Mouse (Mus musculus) right cerebral cortex, adult 18-20 months (tissue): ENCODE data around the gene Nectin2.

Experiments used
- DNase-seq: peaks from one replicate; pipeline ENCODE4 v3.0.0; 2022; ENCODE audit warnings: mixed read lengths

Gene Nectin2

DNA sequence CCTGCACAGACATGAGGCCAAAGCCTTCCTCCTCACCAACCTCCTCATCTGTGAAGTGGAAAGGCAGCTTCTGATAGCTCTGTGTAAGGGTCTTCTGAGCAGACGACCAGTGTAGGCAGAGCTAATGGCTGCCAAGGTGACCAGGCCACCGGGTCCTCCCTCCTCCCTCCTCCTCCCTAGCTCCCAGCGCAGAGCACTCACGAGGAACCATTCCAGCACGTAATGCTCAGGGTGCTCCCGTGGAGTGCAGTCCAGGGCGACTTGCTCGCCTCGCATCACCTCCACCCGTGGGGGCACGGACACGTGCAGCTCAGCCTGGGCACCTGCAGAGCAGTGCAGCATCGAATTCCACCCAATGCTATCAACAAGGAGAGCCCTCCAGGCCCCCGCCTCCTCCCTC, 18.0 kb upstream of the Nectin2 start:
- no peak for DNase-seq

DNA sequence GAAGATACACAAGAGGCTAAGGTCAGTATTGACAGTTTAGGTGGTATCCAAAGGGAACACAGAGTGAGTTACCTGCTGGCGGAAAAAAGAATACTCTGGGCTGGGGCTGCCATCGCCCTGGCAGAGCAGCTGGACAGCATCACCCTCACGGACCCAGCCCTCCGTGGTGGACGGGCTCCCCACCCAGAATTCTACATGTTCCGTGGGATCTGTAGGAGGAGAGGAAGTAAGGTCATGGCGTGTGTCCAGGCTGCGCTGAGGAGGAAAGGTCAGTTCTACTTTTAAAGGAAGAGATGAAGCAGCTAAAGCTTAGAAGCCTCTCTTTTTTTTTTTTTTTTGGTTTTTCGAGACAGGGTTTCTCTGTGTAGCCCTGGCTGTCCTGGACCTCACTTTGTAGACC, 14.3 kb upstream of the Nectin2 start:
- no peak for DNase-seq

DNA sequence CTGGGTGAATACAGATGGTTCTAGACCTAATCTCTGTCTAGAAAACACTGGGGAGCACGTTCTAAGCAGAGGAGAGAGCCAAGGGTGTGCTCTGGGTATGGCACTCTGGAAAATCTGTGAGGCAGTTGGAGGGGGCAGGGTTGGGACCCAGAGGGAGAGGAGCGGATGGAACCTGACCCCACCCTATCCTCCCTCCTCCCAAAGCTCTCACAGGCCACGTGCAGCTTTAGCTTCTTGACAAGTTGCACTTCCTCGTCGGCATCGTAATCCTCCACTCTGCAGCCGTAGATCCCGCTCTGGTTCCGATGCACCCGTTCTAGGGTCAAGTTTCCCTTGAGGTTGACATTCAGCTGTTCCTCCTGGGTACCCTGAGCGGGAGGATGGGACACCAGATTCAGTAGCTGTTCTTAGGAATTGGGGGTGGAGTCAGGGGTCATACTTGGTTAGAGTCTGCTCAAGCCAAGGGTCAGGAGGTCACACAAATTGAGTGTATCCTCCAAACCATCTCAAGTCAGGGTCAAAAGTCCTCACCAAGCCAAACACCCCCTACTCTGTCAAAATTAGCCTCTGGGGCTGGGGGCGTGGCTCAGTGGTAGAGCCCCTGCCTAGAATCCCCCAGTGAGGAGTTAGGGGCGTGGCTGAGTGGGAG, 13.7 kb upstream of the Nectin2 start:
- no peak for DNase-seq

DNA sequence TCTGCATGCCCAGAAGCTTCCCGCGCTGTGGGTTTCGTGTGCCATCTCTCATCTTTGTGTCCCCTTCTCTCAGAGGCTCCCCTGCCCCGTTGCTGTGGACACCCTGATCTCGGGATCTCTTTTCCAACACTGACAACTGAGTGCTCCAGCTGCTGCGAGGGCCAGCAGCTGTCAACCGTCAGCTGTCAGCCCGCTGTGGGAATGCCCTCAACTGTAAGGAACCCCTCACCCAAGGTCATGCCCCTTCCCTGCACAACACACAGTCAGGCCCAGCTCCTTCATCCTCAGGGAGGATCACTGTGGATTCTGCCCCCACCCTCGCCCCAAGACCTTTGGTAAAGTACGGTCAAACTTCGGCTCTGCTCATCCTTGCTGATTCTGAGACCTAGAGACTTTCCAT, 12.0 kb upstream of the Nectin2 start:
- no peak for DNase-seq

DNA sequence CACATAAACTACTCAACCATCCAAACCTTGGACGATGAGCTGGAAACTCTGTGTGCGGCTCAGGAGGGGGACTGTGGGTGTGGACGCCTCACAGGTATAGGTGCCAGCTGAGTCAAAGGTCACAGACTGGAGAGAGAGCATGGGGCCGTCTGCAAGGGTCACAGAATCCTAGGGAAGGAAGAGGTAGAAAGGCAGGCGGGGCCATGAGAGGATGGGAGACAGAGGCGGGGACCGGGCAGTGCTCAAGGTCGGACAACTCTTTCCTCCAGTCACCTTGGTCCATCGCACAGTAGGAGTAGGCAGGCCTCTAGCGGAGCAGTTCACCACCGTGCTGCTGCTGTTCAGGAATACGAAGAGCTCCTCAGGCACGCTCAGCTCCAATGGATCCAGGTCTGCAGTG, 9.7 kb upstream of the Nectin2 start:
- DNase-seq = no peak

DNA sequence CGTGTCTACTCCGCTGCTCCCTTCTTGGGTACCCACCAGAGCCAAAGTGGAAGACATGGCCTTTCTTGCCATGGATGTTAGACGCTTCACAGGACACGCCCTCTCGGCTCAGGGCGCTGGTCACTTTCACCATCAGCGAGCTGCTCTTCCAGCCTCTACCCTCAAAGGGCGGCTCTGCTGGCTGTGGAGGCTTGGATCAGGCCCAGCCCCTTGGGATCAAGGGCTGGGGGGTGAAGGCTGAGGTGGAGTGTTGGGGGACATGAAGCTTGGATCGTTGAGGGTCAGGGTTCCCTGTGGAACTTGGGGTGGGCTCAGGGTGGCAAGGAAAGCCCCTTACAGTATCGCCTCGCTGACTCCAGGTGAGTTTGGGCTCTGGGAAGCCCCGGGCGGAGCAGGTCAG, 8.3 kb upstream of the Nectin2 start:
- DNase-seq = no peak

DNA sequence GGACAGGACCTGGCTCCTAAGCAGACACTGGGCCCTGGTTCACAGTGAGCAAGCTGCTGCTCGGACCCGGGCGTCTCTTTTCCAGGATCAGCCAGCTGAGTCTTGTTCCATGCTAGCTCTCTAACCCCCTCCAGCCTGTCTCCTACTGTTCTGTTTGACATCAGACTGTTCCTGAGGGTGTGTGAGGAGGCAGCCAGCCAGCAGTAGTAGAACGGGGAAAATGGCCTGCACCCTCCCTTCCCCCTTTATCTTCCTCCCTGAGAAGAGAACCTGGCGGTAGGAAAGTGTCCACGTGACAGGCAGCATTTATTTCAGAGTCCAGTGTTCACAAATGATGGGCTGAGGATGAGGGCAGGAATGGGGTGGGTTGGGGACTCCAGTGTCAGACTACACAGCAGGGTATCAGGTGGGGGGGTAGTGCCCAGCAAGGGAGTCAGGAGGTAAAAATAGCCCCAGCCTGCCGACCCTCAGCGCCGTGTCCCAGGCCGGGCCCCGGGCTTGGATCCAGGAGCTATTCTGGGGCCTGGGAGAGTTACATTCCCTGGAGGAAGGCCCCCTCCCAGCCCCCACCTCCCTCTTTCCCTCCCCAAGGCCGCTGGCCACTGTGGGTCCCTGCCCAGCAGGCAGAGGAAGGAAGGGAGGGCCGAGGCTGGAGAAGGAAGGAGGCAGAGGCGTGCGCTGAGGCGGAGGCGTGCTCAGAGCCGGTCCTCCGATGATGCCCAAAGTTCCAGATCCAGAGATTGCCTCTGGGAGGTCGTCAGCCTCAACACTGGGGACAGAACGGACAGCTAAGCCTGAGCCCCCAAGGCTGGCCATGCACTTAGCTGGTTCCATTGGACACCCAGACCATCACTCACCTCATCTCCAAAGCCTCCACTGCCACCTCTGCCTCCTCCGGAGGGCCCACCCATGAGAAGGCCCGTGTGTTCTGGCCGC, 5.8 kb upstream of the Nectin2 start:
- DNase-seq = no peak

DNA sequence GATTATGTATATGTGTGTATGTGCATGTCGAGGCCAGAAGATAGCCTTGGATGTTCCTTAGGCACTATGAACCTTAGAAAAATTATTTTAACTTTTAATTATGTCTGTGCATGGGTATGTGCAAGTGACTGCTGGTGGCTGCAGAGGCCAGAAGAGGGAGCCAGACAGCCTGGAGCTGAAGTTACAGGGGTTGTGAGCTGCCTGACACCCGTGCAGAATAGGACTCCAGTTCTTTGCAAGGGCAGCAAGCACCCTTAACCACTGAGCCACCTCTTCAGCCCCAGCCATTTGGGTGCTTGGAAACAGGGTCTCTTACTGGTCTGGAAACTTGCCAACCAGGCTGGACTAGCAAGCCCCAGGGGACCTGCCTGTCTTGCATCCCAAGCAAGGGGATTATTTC, 4.7 kb upstream of the Nectin2 start:
- no peak for DNase-seq

DNA sequence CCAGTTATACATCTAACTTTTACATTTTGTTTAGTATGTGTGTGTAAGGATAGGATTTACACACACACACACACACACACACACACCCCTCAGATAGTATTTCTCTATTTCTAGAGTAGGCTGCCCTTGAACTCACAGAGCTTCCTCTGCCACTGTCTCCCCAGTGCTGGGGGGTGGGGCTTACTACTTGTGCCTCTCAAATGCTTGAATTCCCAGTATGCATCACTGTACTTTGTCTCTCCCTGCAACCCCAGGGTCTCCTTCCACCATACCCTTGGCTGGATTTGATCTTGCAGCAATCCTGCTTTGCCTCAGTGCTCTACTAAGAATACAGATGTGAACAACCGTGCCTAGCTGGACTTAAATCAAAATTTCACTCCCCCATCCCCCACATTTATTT, 3.8 kb upstream of the Nectin2 start:
- no peak for DNase-seq

DNA sequence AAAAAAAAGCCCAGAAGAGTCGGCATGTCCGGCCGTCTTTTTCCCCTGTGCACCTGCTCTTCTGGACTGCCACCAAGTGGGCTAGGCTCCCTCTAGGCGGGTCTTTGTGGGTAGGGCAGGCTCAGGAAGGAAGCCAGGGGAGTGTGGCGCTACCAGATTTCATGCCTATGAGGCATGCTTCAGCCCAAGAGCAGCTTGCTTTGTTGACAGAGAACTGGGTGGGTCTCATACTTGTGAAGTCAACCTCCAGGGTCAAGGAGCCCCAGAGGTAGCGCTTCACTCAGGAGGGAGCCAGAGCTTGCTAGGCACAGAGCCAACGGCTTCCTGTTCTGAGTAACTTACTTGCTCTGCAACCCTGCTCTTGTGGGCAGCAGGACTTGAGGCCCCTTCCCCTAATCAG, 3.3 kb upstream of the Nectin2 start:
- no peak for DNase-seq

DNA sequence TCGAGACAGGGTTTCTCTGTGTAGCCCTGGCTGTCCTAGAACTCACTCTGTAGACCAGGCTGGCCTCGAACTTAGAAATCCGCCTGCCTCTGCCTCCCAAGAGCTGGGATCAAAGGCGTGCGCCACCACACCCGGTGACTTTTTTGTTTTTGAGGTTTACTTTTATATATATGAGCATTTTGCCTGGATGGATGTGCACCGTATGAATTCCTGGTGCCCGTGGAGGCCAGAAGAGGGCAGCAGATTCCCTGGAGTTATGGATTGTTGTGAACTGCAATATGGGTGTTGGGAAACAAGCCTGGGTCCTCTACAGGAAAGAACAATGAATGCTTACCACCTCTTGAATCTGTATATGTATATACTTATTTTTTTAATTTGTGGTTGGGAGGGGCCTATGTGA, 2.4 kb upstream of the Nectin2 start:
- DNase-seq = no peak

DNA sequence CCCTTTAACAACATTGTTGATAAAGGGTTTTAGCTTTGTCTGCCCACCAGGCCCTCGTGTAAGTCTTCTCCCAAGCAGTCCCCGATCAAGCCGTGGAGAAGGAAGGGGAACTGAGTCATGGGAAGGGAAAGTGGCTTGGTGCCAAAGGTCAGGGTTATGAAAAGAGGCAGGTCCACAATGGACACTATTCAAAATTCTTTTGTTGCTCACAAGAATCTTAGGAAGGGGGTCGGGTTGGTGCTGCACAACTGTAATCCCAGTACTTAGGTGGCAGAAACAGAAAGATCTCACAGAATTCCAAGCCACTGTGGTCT, 744 bp upstream of the Nectin2 start:
- DNase-seq = no peak

DNA sequence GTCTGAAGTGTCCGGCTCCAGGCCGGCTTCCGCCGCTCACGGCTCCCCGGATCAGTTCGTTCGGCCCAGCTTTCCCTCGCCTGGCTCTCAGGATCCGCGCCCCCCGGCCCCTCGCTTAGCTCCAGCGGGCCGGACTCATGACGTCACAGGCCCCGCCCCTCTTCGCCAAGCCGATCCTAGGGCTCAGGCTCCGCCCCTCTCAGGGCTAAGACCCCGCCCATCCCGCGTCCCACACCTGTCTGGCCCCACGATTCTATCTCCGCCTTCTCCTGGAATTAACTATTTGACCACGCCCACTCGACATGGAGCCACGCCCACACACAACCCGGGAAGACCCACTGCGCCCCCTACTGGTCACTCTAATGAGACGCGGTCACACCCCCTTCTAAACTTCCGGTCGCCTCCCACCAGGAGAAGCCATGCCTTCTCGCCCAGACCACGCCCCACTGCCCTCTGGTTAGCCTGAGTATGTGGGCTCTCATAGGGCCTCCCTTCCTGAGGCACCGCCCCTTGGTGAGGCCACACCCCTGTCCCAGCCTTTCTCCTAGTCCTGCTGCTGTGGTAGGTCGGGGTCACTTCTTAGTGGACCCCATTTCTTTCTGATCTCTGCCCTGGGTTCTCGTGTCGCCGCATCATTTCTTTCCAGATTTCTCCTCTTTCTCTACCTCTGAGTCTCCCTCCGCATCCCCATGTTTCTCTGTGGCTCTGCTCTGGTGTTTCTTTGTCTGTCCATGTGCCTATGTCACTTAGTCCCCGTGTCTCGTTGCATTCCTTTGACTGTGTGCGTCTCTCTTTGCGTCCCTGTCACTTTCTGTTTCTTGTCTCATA, 680 bp downstream of the Nectin2 start:
- DNase-seq = peak; percentile 88

DNA sequence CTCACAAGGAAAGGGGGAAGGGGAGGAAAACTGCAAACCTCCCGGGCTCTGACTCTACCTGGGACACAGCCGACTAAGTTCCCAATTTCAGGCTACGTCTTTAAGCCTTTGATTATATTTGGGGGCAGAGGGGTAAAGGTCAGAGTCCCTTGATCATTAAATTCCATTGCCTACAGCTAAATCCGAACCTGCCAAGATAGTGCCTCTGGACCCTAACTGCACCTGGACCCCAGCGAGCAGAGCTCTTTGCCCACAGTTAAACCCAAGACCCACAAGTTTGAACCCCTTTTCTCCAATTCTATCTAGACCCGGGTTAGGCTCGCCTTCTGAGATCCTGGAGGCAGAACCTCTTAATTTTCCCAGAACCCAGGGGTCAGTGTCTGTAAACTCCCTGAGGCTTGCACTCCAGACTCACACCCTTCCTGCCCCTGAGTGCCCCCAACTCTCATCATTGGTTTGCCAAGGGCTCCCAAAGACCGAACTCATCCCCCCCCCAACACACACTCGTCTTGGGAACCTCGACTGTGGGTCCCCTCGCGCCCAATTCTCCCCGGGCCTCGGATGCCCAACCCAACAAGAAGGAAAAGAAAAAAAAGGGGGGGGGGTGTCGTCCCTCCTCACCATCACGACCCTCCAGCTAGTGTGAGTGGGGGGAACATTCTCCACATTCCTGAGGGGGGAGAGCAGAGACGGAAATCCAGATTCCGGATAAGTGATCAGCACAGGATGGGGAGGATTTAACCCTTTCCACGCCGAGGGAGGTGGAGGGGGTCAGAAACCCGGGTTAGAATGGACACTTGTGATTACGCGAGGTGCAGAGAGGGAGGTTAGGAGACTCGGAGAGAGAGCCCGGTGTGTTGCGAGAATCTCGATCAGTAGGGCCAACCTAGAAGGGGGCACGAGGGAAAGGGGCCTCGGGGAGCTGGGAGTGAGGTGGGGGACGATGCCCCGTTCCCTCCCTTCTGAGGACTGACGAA, 1.8 kb downstream of the Nectin2 start:
- no peak for DNase-seq

DNA sequence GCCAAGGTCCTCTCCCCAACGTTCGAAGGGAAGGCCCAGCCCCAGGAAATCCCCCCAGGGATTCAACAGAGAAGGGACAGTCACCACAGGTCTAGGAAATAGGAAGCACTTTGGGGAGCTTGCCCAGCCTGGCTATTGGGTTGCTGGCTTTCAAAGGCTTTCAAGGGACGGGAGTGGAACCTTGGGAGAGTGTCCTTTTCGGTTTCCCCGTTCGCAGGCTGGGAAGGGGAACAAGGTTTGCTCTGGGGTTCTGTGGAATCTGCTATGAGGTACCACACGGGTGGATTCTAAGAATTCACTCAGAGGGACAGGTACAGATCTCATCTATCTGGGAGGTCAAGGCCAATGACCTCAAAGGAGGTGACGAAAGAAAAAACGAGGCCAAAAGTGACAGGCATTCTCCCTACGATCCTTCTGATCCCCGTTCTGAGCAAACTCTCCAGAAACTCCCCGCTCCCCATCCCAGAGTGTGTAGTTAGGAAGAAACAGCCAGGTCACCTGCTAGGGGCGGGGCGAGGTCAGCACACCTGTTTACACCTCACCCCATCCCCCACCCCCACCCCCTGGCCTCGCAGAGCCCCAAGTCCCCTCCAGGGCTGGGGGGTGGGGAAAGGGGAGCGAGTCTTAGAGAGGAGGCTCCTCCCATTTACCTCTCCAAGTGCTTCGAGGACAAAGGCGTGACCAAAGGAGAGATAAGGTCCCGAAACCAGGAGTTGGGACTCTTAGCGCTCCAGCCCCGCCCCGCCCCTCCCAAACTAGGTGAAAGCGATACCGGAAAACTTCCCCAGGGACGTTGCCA, 2.7 kb downstream of the Nectin2 start:
- no peak for DNase-seq

DNA sequence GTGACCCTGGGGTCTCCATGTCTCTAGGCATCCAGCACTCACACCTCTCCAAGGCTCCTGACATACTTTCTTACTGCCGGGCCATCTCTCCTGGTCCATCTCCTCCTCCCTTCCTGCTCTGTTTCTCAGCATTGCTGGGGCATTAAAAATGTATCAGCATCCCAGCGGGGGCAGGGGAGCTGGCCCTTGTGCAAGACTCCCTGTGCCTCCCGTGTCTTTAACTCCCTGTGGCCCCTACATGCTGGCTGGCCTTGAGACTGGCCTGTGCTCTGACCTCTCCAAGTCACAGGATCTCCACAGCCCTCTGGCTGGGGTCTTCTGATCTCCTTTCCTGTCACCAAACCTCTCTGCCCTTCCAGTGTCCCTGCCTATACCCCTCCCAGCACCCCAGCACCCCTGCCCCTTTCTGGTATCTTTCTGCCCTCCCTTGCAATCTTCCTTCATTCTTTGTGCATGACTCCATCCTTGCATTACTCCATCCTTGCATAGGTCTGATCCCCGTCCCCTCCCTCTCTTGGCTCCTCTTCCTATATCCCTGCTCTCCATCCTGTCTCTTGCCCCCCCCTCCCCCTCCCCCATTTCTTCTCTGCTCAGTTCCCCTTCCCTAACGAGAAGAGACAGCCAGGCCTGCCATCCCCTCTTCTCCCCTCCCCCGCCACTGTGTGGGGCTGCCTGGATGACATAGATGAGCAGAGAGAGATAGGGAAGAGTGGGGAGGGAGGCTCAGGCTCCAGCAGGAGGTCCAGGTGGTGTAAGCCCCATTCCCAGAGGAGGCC, 3.7 kb downstream of the Nectin2 start:
- no peak for DNase-seq

DNA sequence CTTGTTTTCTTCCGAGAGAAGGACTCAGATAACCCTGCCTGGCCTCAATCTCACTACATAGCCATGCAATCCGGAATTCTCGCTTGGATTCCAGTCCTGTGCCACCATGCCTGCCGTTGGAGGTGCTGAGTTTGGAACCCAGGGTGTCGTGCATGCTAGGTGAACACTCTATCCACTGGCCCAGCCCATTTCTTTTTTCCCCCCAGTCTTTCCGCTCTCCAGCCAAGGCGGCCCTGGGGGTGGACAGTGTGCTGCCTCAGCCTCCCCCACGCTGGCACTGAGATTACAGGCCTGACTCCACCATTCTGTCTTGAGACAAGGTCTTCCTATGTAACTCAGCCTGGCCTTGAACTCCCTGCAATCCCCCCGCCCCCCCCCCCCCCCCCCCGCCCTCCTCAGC, 4.3 kb downstream of the Nectin2 start:
- DNase-seq = no peak

DNA sequence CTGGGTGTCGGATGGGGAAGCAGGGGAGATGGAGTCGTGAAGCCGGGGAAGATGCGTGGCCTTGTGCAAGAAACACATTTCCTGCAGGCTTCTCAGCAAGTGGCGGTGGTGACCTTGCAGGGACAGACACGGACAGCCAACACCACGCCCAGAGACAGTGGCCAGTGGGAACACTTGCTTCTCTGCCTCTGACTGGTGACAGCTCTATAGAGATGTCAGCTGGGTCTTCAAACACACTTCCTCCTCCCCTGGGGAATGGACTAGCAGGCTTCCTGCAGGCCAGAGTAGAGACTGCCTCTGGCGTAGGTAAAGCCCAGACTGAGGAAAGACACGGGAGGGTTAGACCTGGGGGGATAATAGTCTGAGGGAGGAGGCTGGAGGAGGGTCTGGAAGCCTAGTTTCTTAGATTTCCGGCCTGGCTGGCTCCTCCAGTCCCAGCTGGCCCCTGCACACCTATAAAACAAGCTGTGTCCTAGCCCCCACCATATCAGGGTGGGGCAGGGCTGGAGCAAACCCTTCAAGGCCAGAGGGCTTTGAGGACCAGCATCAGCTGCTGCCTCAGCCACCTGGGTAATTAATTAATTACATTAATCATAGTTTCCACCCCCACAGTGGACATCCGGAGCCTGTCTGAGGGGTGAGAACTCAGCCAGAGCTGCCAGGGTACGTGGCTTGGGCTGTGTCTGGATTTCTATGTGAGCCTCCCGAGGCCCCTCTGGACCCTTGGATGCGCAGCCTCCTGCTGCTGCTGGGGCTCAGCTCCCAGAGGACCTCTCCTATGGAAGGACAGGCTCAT, 5.5 kb downstream of the Nectin2 start:
- DNase-seq = no peak

DNA sequence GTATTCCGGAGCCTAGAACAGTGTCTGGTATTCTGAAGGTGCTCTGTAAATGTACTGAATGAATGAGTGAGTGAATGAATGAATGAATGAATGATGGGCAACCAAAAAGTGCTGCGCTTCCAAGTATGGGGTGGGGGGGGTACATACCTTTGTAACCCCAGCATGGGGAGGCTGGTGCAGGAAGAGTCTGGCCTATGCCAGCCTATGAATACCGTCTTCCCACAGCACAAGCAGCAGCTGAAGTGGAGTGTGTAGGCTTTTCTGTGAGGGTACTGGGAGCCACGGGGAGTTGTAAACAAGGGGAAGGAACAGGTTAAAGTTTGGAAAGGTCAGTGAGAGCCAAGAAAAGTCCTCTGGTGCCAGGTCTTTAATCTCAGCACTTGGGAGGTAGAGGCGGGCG, 6.5 kb downstream of the Nectin2 start:
- no peak for DNase-seq

DNA sequence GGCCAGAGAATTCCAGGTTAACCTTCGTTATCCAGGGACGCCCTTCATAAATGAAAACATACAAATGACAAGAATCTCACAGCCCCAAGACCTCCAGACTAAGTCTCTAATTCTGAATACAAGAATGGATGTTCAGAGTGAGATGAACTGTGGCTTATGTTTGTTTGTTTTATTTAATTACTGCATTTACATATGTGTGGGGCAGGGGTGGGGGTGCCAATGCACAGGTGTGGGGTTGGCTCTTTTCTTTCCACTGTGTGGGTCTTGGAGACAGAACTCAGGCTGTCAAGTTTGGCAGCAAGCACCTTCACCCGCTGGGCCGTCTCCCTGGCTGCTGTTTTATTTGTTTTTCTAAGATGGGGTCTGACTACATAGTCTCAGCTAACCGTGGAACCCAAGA, 7.8 kb downstream of the Nectin2 start:
- no peak for DNase-seq
